Mouse (Mus musculus): ENCODE data around the gene Dnajc22. TPM values are rescaled to one million over a fixed set of nuclear protein-coding genes. Genes with fewer than 3 reads are reported as not detected.

The Dnajc22 gene
- polyA plus RNA-seq, 1 experiment, result not detected

GRCm38 (mm10) chr15:99126816-99127365 is 33.9 kb downstream of the Dnajc22 start:
- TF ChIP-seq GATA1 (IDR thresholded peaks at IDR 0.05; ENCODE audit: low read length), result no peak

GRCm38 (mm10) chr15:99127851-99128522 is 35.0 kb downstream of the Dnajc22 start:
- TF ChIP-seq GATA1 (IDR thresholded peaks at IDR 0.05; ENCODE audit: low read length), result no peak

- TF ChIP-seq GATA1 (IDR thresholded peaks at IDR 0.05; ENCODE audit: low read length), result no peak
Measured at GRCm38 (mm10) chr15:99129441-99129840, 36.5 kb downstream of the Dnajc22 start.

GRCm38 (mm10) chr15:99129956-99130910 is 37.3 kb downstream of the Dnajc22 start:
- TF ChIP-seq GATA1 (IDR thresholded peaks at IDR 0.05; ENCODE audit: low read length), result no peak

- TF ChIP-seq GATA1 (IDR thresholded peaks at IDR 0.05; ENCODE audit: low read length), result no peak
Measured at GRCm38 (mm10) chr15:99138389-99138788, 45.4 kb downstream of the Dnajc22 start.

- TF ChIP-seq GATA1 (IDR thresholded peaks at IDR 0.05; ENCODE audit: low read length), result no peak
Measured at GRCm38 (mm10) chr15:99139669-99140068, 46.7 kb downstream of the Dnajc22 start.

GRCm38 (mm10) chr15:99150516-99150915 is 57.5 kb downstream of the Dnajc22 start:
- TF ChIP-seq GATA1 (IDR thresholded peaks at IDR 0.05; ENCODE audit: low read length), result no peak

GRCm38 (mm10) chr15:99151324-99151723 is 58.4 kb downstream of the Dnajc22 start:
- TF ChIP-seq GATA1 (IDR thresholded peaks at IDR 0.05; ENCODE audit: low read length), result no peak

GRCm38 (mm10) chr15:99153466-99153865 is 60.5 kb downstream of the Dnajc22 start:
- no peak for TF ChIP-seq GATA1 (IDR thresholded peaks at IDR 0.05; ENCODE audit: low read length)

Other genes with a start within 250 kb of the Dnajc22 start
- 38.0 and 38.1 TPM in 2 replicates for gene Kmt2d, start 222.0 kb upstream of the Dnajc22 start, polyA plus RNA-seq (2012)
- gene Rhebl1, start 198.6 kb upstream of the Dnajc22 start, polyA plus RNA-seq (2012), result 2.4 and 2.7 TPM in 2 replicates
- gene Dhh, start 194.6 kb upstream of the Dnajc22 start, polyA plus RNA-seq (2012), result not detected in 2 replicates
- gene Lmbr1l, start 174.9 kb upstream of the Dnajc22 start, polyA plus RNA-seq (2012), result 7.5 and 9.2 TPM in 2 replicates
- 181 and 410 TPM in 2 replicates for gene Tuba1b, start 158.6 kb upstream of the Dnajc22 start, polyA plus RNA-seq (2012)
- gene Gm49450, start 139.6 kb upstream of the Dnajc22 start, polyA plus RNA-seq (2012), result not detected in 2 replicates
- gene Tuba1a, start 139.5 kb upstream of the Dnajc22 start, polyA plus RNA-seq (2012), result 2.5 and 19.3 TPM in 2 replicates
- 33.1 and 52.2 TPM in 2 replicates for gene Tuba1c, start 63.3 kb upstream of the Dnajc22 start, polyA plus RNA-seq (2012)
- gene Prph, start 38.0 kb upstream of the Dnajc22 start, polyA plus RNA-seq (2012), result not detected in 2 replicates
- 66.5 and 72.8 TPM in 2 replicates for gene Troap, start 18.6 kb upstream of the Dnajc22 start, polyA plus RNA-seq (2012)
- not detected in 2 replicates for gene C1ql4, start 5.4 kb upstream of the Dnajc22 start, polyA plus RNA-seq (2012)
- gene Spats2, start 32.7 kb downstream of the Dnajc22 start, polyA plus RNA-seq (2012), result not detected in 2 replicates
- not detected in 2 replicates for gene Kcnh3, start 131.7 kb downstream of the Dnajc22 start, polyA plus RNA-seq (2012)
- gene Mcrs1, start 158.8 kb downstream of the Dnajc22 start, polyA plus RNA-seq (2012), result 87.2 and 126 TPM in 2 replicates
- gene Prpf40b, start 201.9 kb downstream of the Dnajc22 start, polyA plus RNA-seq (2012), result 25.8 and 30.9 TPM in 2 replicates
- gene Fam186b, start 202.7 kb downstream of the Dnajc22 start, polyA plus RNA-seq (2012), result not detected in 2 replicates